Mouse (Mus musculus) midbrain, embryonic 12.5 days (tissue): Measurements from ENCODE around the gene Ascc1. TPM values are rescaled to one million over a fixed set of nuclear protein-coding genes. Genes with fewer than 3 reads are reported as not detected.
A peak's percentile ranks its signal among the peaks of the same experiment; 100 is the strongest.

Experiments
- ATAC-seq: fragments of 200-750 bp; cut with Nextera tagmentation; 2 replicates; pipeline ENCODE4 v1.8.0; 2017; ENCODE audit warnings: low read depth, moderate TSS enrichment, moderate library complexity; ENCODE audit not compliant: low FRiP score
- H3K27ac ChIP-seq: fragments of 300-500 bp; sonication (generic); replicated peaks from 2 replicates; pipeline ENCODE4 v1.5.1; 2016; ENCODE audit warnings: mild to moderate bottlenecking
- H3K27me3 ChIP-seq: fragments of 300-500 bp; sonication (generic); 2 replicates; pipeline ENCODE4 v1.6.1; 2016; ENCODE audit warnings: mild to moderate bottlenecking
- H3K36me3 ChIP-seq: fragments of 300-500 bp; sonication (generic); 2 replicates; pipeline ENCODE4 v1.6.1; 2016
- H3K4me1 ChIP-seq: fragments of 300-500 bp; sonication (generic); 2 replicates; pipeline ENCODE4 v1.6.1; 2016
- H3K4me2 ChIP-seq: fragments of 300-500 bp; sonication (generic); replicated peaks from 2 replicates; pipeline ENCODE4 v1.6.1; 2016; ENCODE audit warnings: mild to moderate bottlenecking, moderate library complexity
- H3K4me3 ChIP-seq: fragments of 300-500 bp; sonication (generic); 2 replicates; pipeline ENCODE4 v1.5.1; 2016; ENCODE audit warnings: mild to moderate bottlenecking
- H3K9ac ChIP-seq: fragments of 300-500 bp; sonication (generic); replicated peaks from 2 replicates; pipeline ENCODE4 v1.6.1; 2016; ENCODE audit warnings: mild to moderate bottlenecking, moderate library complexity
- H3K9me3 ChIP-seq: fragments of 300-500 bp; sonication (generic); 2 replicates; pipeline ENCODE4 v1.6.1; 2016; ENCODE audit warnings: mild to moderate bottlenecking
- WGBS: fragments of 180-500 bp; shearing (Covaris S2); methylation state at CpG from one replicate; pipeline ENCODE4 v1.1.7; 2016; 5-methylcytosine and 5-hydroxymethylcytosine counted together
- polyA plus RNA-seq: library from polyadenylated mRNA; unstranded; fragments of >200 nt; fragmentation: Nextera tagmentation; extraction: Ambion mirVana; gene quantifications from 2 replicates; pipeline ENCODE4 v1.2.1, GENCODE M21; 2016

The Ascc1 gene
- 37.4 and 39.6 TPM in 2 replicates for polyA plus RNA-seq

- Histone ChIP-seq H3K36me3 (peaks cover 18% of the 10 kb centered on the region; the same call in 1 of the 2 replicates), H3K4me2 (peak within 1 kb of the TSS; percentile 82), H3K9ac (peak within 1 kb of the TSS; percentile 56), H3K27me3 (no peaks in the 10 kb centered on the region), H3K9me3 (no peaks in the 10 kb centered on the region), H3K4me1 (peaks cover 22% of the 10 kb centered on the region), H3K27ac (peak within 1 kb of the TSS; percentile 96), H3K4me3 (peak within 1 kb of the TSS; percentile 57)
- ATAC-seq: peak; percentile 96
- under 1% methylated on average over 50 of the region's 51 CpGs for WGBS
Observed at GRCm38 (mm10) chr10:60002673-60003212, at the start of gene Ascc1, which contains the start of gene Anapc16. Gene Ascc1 (plus strand): TSS chr10:60002805. Gene Anapc16 (minus strand): TSS chr10:60003135.

- WGBS: 36% methylated on average over 7 of the region's 7 CpGs
- H3K27me3 ChIP-seq: no peaks in the 10 kb centered on the region
- H3K27ac ChIP-seq: no peak overlapping the region; the same call in 1 of the 2 replicates
- H3K4me3 ChIP-seq: no peak overlapping the region
- no peak overlapping the region for H3K9ac ChIP-seq
- H3K36me3 ChIP-seq: no peaks in the 10 kb centered on the region
- no peak for ATAC-seq
- no peaks in the 10 kb centered on the region for H3K9me3 ChIP-seq
- no peak overlapping the region for H3K4me2 ChIP-seq
- H3K4me1 ChIP-seq: peaks cover 52% of the 10 kb centered on the region
Observed at GRCm38 (mm10) chr10:59953564-59954039, 49.0 kb upstream of the Ascc1 start.

GRCm38 (mm10) chr10:59956681-59957080 lies 45.9 kb upstream of the Ascc1 start:
- Histone ChIP-seq H3K4me3 (no peak overlapping the region), H3K27ac (peak overlapping the region; percentile 83), H3K9me3 (no peaks in the 10 kb centered on the region), H3K9ac (no peak overlapping the region), H3K36me3 (no peaks in the 10 kb centered on the region), H3K4me1 (peaks cover 39% of the 10 kb centered on the region), H3K27me3 (no peaks in the 10 kb centered on the region), H3K4me2 (no peak overlapping the region)
- WGBS: 63% methylated on average over 5 of the region's 5 CpGs
- no peak for ATAC-seq

GRCm38 (mm10) chr10:59957171-59958149 lies 45.1 kb upstream of the Ascc1 start:
- Histone ChIP-seq H3K4me1 (peaks cover 36% of the 10 kb centered on the region), H3K4me2 (peak overlapping the region; percentile 51), H3K27ac (peak overlapping the region; percentile 83), H3K36me3 (no peaks in the 10 kb centered on the region), H3K9me3 (no peaks in the 10 kb centered on the region), H3K4me3 (peak overlapping the region; percentile 29), H3K9ac (peak overlapping the region; percentile 12; the same call in 1 of the 2 replicates), H3K27me3 (no peaks in the 10 kb centered on the region)
- ATAC-seq: peak; percentile 16; the same call in 1 of the 2 replicates
- 9% methylated on average over 25 of the region's 25 CpGs for WGBS

GRCm38 (mm10) chr10:59958458-59958857 lies 44.1 kb upstream of the Ascc1 start:
- H3K4me2 ChIP-seq: peak overlapping the region; percentile 51
- peak overlapping the region; percentile 83 for H3K27ac ChIP-seq
- WGBS: 18% methylated on average over 5 of the region's 5 CpGs
- H3K4me3 ChIP-seq: no peak overlapping the region
- peaks cover 29% of the 10 kb centered on the region for H3K4me1 ChIP-seq
- peak; percentile 68 for ATAC-seq
- peak overlapping the region; percentile 12; the same call in 1 of the 2 replicates for H3K9ac ChIP-seq
- no peaks in the 10 kb centered on the region for H3K36me3 ChIP-seq
- no peaks in the 10 kb centered on the region for H3K9me3 ChIP-seq
- no peaks in the 10 kb centered on the region for H3K27me3 ChIP-seq

- H3K4me1 ChIP-seq: peaks cover 33% of the 10 kb centered on the region
- no peak overlapping the region for H3K27ac ChIP-seq
- no peak for ATAC-seq
Observed at GRCm38 (mm10) chr10:59959517-59959916, 43.1 kb upstream of the Ascc1 start.

GRCm38 (mm10) chr10:59963609-59964008 lies 39.0 kb upstream of the Ascc1 start:
- Histone ChIP-seq H3K4me1 (peaks cover 30% of the 10 kb centered on the region), H3K4me2 (no peak overlapping the region), H3K27me3 (no peaks in the 10 kb centered on the region), H3K36me3 (no peaks in the 10 kb centered on the region), H3K9me3 (no peaks in the 10 kb centered on the region), H3K4me3 (no peak overlapping the region), H3K9ac (no peak overlapping the region), H3K27ac (peak overlapping the region; percentile 50)
- ATAC-seq: no peak
- 38% methylated on average over 2 of the region's 2 CpGs for WGBS

More at GRCm38 (mm10) chr10:59959517-59959916, 43.1 kb upstream of the Ascc1 start:
- no peak overlapping the region for H3K4me2 ChIP-seq
- no peaks in the 10 kb centered on the region for H3K36me3 ChIP-seq
- H3K9me3 ChIP-seq: no peaks in the 10 kb centered on the region
- H3K4me3 ChIP-seq: no peak overlapping the region
- H3K27me3 ChIP-seq: no peaks in the 10 kb centered on the region
- H3K9ac ChIP-seq: no peak overlapping the region
- 80% methylated on average over 11 of the region's 12 CpGs for WGBS

GRCm38 (mm10) chr10:59964504-59965361 lies 37.9 kb upstream of the Ascc1 start:
- peak overlapping the region; percentile 43; the same call in 1 of the 2 replicates for H3K9ac ChIP-seq
- ATAC-seq: peak; percentile 82
- no peaks in the 10 kb centered on the region for H3K27me3 ChIP-seq
- H3K4me2 ChIP-seq: peak overlapping the region; percentile 49
- no peaks in the 10 kb centered on the region for H3K9me3 ChIP-seq
- H3K27ac ChIP-seq: peak overlapping the region; percentile 50
- peak overlapping the region; percentile 25 for H3K4me3 ChIP-seq
- WGBS: 4% methylated on average over 16 of the region's 23 CpGs
- no peaks in the 10 kb centered on the region for H3K36me3 ChIP-seq
- H3K4me1 ChIP-seq: peaks cover 24% of the 10 kb centered on the region

- peak overlapping the region; percentile 49 for H3K4me2 ChIP-seq
- H3K9ac ChIP-seq: no peak overlapping the region
- no peak for ATAC-seq
- H3K9me3 ChIP-seq: no peaks in the 10 kb centered on the region
- no peaks in the 10 kb centered on the region for H3K27me3 ChIP-seq
- H3K27ac ChIP-seq: peak overlapping the region; percentile 50
- 31% methylated on average over 9 of the region's 9 CpGs for WGBS
- H3K4me1 ChIP-seq: peaks cover 30% of the 10 kb centered on the region
- H3K36me3 ChIP-seq: no peaks in the 10 kb centered on the region
- no peak overlapping the region for H3K4me3 ChIP-seq
Observed at GRCm38 (mm10) chr10:59965362-59965695, 37.3 kb upstream of the Ascc1 start.

GRCm38 (mm10) chr10:59965788-59966187 lies 36.8 kb upstream of the Ascc1 start:
- H3K4me3 ChIP-seq: no peak overlapping the region
- no peak for ATAC-seq
- H3K4me1 ChIP-seq: peaks cover 35% of the 10 kb centered on the region
- no peaks in the 10 kb centered on the region for H3K36me3 ChIP-seq
- no peaks in the 10 kb centered on the region; the same call in 1 of the 2 replicates for H3K27me3 ChIP-seq
- no peak overlapping the region for H3K4me2 ChIP-seq
- 75% methylated on average over 8 of the region's 8 CpGs for WGBS
- H3K9ac ChIP-seq: no peak overlapping the region
- H3K27ac ChIP-seq: peak overlapping the region; percentile 50
- no peaks in the 10 kb centered on the region for H3K9me3 ChIP-seq

- no peak for ATAC-seq
- no peak overlapping the region for H3K9ac ChIP-seq
- no peak overlapping the region for H3K27ac ChIP-seq
- no peaks in the 10 kb centered on the region; the same call in none of the 2 replicates for H3K27me3 ChIP-seq
- H3K36me3 ChIP-seq: no peaks in the 10 kb centered on the region
- peaks cover 37% of the 10 kb centered on the region for H3K4me1 ChIP-seq
- H3K4me3 ChIP-seq: no peak overlapping the region
- no peaks in the 10 kb centered on the region for H3K9me3 ChIP-seq
- no peak overlapping the region for H3K4me2 ChIP-seq
- WGBS: 90% methylated on average over 6 of the region's 6 CpGs
Observed at GRCm38 (mm10) chr10:59966743-59967142, 35.9 kb upstream of the Ascc1 start.
